Mouse (Mus musculus): ENCODE data around the gene Nid2. TPM values are rescaled to one million over a fixed set of nuclear protein-coding genes. Genes with fewer than 3 reads are reported as not detected.

The Nid2 gene
- polyA plus RNA-seq, 1 experiment from 2014 or later, result 61.8 TPM

DNA sequence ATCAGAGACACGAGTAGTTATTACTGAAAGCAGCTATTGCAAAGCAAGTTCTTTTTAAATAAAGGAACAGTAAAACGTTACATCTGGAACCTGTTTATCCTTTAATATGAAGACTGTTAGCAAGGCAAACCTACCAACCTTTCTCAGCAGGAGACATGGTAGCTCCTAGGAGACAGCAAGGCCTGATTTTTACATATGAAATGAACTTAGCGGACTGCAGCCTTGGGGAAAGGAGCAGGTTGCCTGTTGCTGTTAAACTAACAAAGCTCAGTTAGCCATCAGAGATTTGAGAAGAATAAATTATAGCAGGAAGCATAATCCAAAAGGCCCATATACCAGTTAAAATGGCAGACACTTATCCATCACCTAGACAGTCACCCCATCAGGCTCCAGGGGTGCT, 102.4 kb downstream of the Nid2 start:
- no peaks in the 10 kb centered on the region for H3K27me3 ChIP-seq (replicated peaks; ENCODE audit: low read depth, poor library complexity, severe bottlenecking)
- no peaks in the 10 kb centered on the region for H3K4me1 ChIP-seq

GRCm38 (mm10) chr14:19858279-19858678, 107.2 kb downstream of the Nid2 start:
- Histone ChIP-seq H3K36me3 (replicated peaks) (no peaks in the 10 kb centered on the region), H3K27ac (replicated peaks) (no peak overlapping the region), H3K4me3 (no peak overlapping the region), H3K9me3 (peaks cover 7% of the 10 kb centered on the region; the same call in 1 of the 2 replicates), H3K27me3 (replicated peaks; ENCODE audit: low read depth, poor library complexity, severe bottlenecking) (no peaks in the 10 kb centered on the region), H3K4me1 (no peaks in the 10 kb centered on the region)
- WGBS, result 76% methylated on average over 2 of the region's 2 CpGs
- DNase-seq (ENCODE audit: low spot score), result no peak

More for the DNA sequence above, 102.4 kb downstream of the Nid2 start:
- Histone ChIP-seq H3K36me3 (replicated peaks) (no peaks in the 10 kb centered on the region), H3K4me3 (no peak overlapping the region), H3K27ac (replicated peaks) (no peak overlapping the region), H3K9me3 (peaks cover 7% of the 10 kb centered on the region; the same call in 1 of the 2 replicates)
- WGBS, result 57% methylated on average over 3 of the region's 3 CpGs
- DNase-seq (ENCODE audit: low spot score), result no peak

DNA sequence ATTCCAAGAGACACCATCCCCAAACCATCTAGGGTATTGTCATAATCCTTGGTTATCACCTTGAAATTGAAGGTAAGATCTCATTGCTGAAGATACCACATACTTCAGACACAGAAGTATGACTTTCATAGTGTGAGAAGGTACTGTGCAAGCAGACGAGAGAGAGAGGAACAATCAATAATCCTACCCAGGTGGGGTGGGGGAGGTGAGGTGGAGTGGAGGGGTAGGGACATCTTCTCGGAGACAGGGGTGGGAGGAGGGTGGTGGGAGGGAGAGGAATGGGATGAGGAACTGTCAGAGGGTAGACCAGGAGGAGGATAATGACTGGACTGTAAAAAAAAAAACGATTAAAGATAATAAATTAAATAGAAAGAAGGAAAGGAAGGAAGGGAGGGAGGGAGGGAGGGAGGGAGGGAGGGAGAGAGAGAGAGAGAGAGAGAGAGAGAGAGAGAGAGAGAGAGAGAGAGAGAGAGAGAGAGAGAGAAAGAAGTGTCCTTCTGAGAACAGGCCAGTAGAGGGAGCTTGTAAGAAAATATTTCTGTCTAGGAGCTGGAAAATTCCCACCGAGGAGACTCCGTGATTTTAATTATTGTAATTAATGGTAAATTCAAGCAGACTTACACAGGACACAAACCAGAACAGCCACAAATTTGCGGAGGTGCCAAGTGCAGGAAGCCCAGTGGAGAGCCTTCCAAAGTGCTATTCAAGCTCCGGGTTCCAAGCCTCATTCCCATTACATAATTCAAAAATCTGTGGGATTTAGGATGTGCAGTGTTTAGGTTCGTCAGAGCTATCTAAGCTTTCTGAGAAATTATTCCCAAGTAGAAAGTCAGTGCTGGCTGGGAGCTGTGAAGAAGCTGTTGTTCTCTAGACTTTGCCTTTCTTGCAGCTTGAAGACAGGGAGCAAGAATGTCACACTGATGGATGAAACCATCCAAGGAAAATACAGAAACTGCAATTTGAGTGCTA, 108.0 kb downstream of the Nid2 start:
- Histone ChIP-seq H3K4me1 (no peaks in the 10 kb centered on the region), H3K27me3 (replicated peaks; ENCODE audit: low read depth, poor library complexity, severe bottlenecking) (no peaks in the 10 kb centered on the region), H3K4me3 (no peak overlapping the region), H3K9me3 (peaks cover 7% of the 10 kb centered on the region; the same call in 1 of the 2 replicates), H3K27ac (replicated peaks) (no peak overlapping the region), H3K36me3 (replicated peaks) (no peaks in the 10 kb centered on the region)
- 58% methylated on average over 8 of the region's 8 CpGs for WGBS
- no peak for DNase-seq (ENCODE audit: low spot score)

- Histone ChIP-seq H3K4me3 (no peak overlapping the region), H3K27ac (replicated peaks) (no peak overlapping the region), H3K9me3 (peaks cover 7% of the 10 kb centered on the region; the same call in 1 of the 2 replicates), H3K36me3 (replicated peaks) (no peaks in the 10 kb centered on the region), H3K4me1 (no peaks in the 10 kb centered on the region), H3K27me3 (replicated peaks; ENCODE audit: low read depth, poor library complexity, severe bottlenecking) (no peaks in the 10 kb centered on the region)
- DNase-seq (ENCODE audit: low spot score), result no peak
- 91% methylated on average over 4 of the region's 4 CpGs for WGBS
These were observed 109.2 kb downstream of the Nid2 start for GRCm38 (mm10) chr14:19860281-19860680.

Other genes with a start within 250 kb of the Nid2 start
- 0.10 and 0.26 TPM in 2 replicates for gene Gm2244, start 201.3 kb upstream of the Nid2 start, polyA plus RNA-seq (2016; fragmentation: Nextera tagmentation; extraction: Ambion mirVana)
- gene Gm2237, start 166.1 kb upstream of the Nid2 start, polyA plus RNA-seq (2016; fragmentation: Nextera tagmentation; extraction: Ambion mirVana), result 2.7 and 3.7 TPM in 2 replicates
- not detected in 2 replicates for gene Gm5458, start 148.7 kb upstream of the Nid2 start, polyA plus RNA-seq (2016; fragmentation: Nextera tagmentation; extraction: Ambion mirVana)
- gene Rtraf, start 72.6 kb downstream of the Nid2 start, polyA plus RNA-seq (2016; fragmentation: Nextera tagmentation; extraction: Ambion mirVana), result 226 and 232 TPM in 2 replicates
- gene Gng2, start 226.4 kb downstream of the Nid2 start, polyA plus RNA-seq (2016; fragmentation: Nextera tagmentation; extraction: Ambion mirVana), result 82.8 and 82.9 TPM in 2 replicates